Mouse (Mus musculus): ENCODE measurements around the gene Tox4.
A peak's percentile ranks its signal among the peaks of the same experiment; 100 is the strongest.
"Not testable (repeated sequence)": the region's sequence is repeated elsewhere in the genome, so short reads cannot be mapped to it uniquely, and the experiment has no call there.

Gene Tox4

GRCm38 (mm10) chr14:52278932-52279746 is at the start of gene Tox4, which contains the start of gene Rab2b:
Gene Tox4, plus strand, starts transcription at chr14:52279146.
Gene Rab2b, minus strand, starts transcription at chr14:52279545.
- DNase-seq (ENCODE audit: low read depth), result peak; percentile 100

GRCm38 (mm10) chr14:52232249-52232648 is 46.7 kb upstream of the Tox4 start:
- DNase-seq (ENCODE audit: low read depth), result no peak

GRCm38 (mm10) chr14:52235165-52235564 is 43.8 kb upstream of the Tox4 start:
- DNase-seq (ENCODE audit: low read depth), result no peak

GRCm38 (mm10) chr14:52236216-52236615 is 42.7 kb upstream of the Tox4 start:
- no peak for DNase-seq (ENCODE audit: low read depth)

GRCm38 (mm10) chr14:52244041-52244689 is 34.8 kb upstream of the Tox4 start:
- peak; percentile 99 for DNase-seq (ENCODE audit: low read depth)

- no peak for DNase-seq (ENCODE audit: low read depth)
Observed at GRCm38 (mm10) chr14:52244690-52245042, 34.3 kb upstream of the Tox4 start.

- DNase-seq (ENCODE audit: low read depth), result no peak
Observed at GRCm38 (mm10) chr14:52246129-52246528, 32.8 kb upstream of the Tox4 start.

- DNase-seq (ENCODE audit: low read depth), result peak; percentile 51
Observed at GRCm38 (mm10) chr14:52256311-52257175, 22.4 kb upstream of the Tox4 start.

GRCm38 (mm10) chr14:52257484-52258213 is 21.3 kb upstream of the Tox4 start, which contains the start of gene Chd8:
Gene Chd8, minus strand, starts transcription at chr14:52257780.
- DNase-seq (ENCODE audit: low read depth), result peak; percentile 97

- DNase-seq (ENCODE audit: low read depth), result no peak
Observed at GRCm38 (mm10) chr14:52272781-52273180, 6.2 kb upstream of the Tox4 start.

GRCm38 (mm10) chr14:52277210-52277609 is 1.7 kb upstream of the Tox4 start:
- no peak for DNase-seq (ENCODE audit: low read depth)

- no peak for DNase-seq (ENCODE audit: low read depth)
Observed at GRCm38 (mm10) chr14:52279747-52280120, 788 bp downstream of the Tox4 start.

GRCm38 (mm10) chr14:52283629-52284028 is 4.7 kb downstream of the Tox4 start:
- no peak for DNase-seq (ENCODE audit: low read depth)

GRCm38 (mm10) chr14:52284191-52284590 is 5.2 kb downstream of the Tox4 start:
- no peak for DNase-seq (ENCODE audit: low read depth)

- DNase-seq (ENCODE audit: low read depth), result peak; percentile 60
Observed at GRCm38 (mm10) chr14:52295558-52296264, 16.8 kb downstream of the Tox4 start.

- not testable (repeated sequence) for DNase-seq (ENCODE audit: low read depth)
Observed at GRCm38 (mm10) chr14:52303517-52303916, 24.6 kb downstream of the Tox4 start.

GRCm38 (mm10) chr14:52304644-52305271 is 25.8 kb downstream of the Tox4 start, which contains the start of gene Mettl3:
Gene Mettl3, minus strand, starts transcription at chr14:52305128.
- peak; percentile 93 for DNase-seq (ENCODE audit: low read depth)

GRCm38 (mm10) chr14:52306100-52306499 is 27.2 kb downstream of the Tox4 start:
- DNase-seq (ENCODE audit: low read depth), result no peak

- peak; percentile 41 for DNase-seq (ENCODE audit: low read depth)
Observed at GRCm38 (mm10) chr14:52310343-52310742, 31.4 kb downstream of the Tox4 start.

- no peak for DNase-seq (ENCODE audit: low read depth)
Observed at GRCm38 (mm10) chr14:52310906-52311305, 32.0 kb downstream of the Tox4 start.

All from naive thymus-derived CD4-positive, alpha-beta T cell, adult 2 months (primary cell).